Mouse (Mus musculus) embryonic facial prominence, embryonic 15.5 days (tissue): Measurements from ENCODE around the gene Vps26c. TPM values are rescaled to one million over a fixed set of nuclear protein-coding genes. Genes with fewer than 3 reads are reported as not detected.

Experiments used
- ATAC-seq: fragments of 200-750 bp; cut with Nextera tagmentation; 2 replicates; pipeline ENCODE4 v1.8.0; 2017; ENCODE audit warnings: low read depth, moderate TSS enrichment; ENCODE audit not compliant: insufficient number of reproducible peaks, low FRiP score, low TSS enrichment
- H3K27ac ChIP-seq: fragments of 300-500 bp; sonication (generic); replicated peaks from 2 replicates; pipeline ENCODE4 v1.5.1; 2015; ENCODE audit warnings: mild to moderate bottlenecking, inconsistent platforms
- H3K27me3 ChIP-seq: fragments of 300-500 bp; sonication (generic); 2 replicates; pipeline ENCODE4 v1.6.1; 2015; ENCODE audit warnings: inconsistent platforms
- H3K36me3 ChIP-seq: fragments of 300-500 bp; sonication (generic); 2 replicates; pipeline ENCODE4 v1.6.1; 2015; ENCODE audit warnings: mild to moderate bottlenecking, inconsistent platforms
- H3K4me1 ChIP-seq: fragments of 300-500 bp; sonication (generic); 2 replicates; pipeline ENCODE4 v1.6.1; 2015; ENCODE audit warnings: inconsistent platforms
- H3K4me2 ChIP-seq: fragments of 300-500 bp; sonication (generic); replicated peaks from 2 replicates; pipeline ENCODE4 v1.6.1; 2015; ENCODE audit warnings: mild to moderate bottlenecking, inconsistent platforms
- H3K4me3 ChIP-seq: fragments of 300-500 bp; sonication (generic); replicated peaks from 2 replicates; pipeline ENCODE4 v1.5.1; 2015; ENCODE audit warnings: mild to moderate bottlenecking, inconsistent platforms
- H3K9ac ChIP-seq: fragments of 300-500 bp; sonication (generic); 2 replicates; pipeline ENCODE4 v1.6.1; 2015; ENCODE audit warnings: inconsistent platforms
- H3K9me3 ChIP-seq: fragments of 300-500 bp; sonication (generic); replicated peaks from 2 replicates; pipeline ENCODE4 v1.6.1; 2016; ENCODE audit warnings: inconsistent platforms
- WGBS: fragments of 180-500 bp; shearing (Covaris S2); methylation state at CpG from one replicate; pipeline ENCODE4 v1.1.7; 2015; 5-methylcytosine and 5-hydroxymethylcytosine counted together
- polyA plus RNA-seq: library from polyadenylated mRNA; unstranded; fragments of >200 nt; fragmentation: Nextera tagmentation; extraction: Ambion mirVana; gene quantifications from 2 replicates; pipeline ENCODE4 v1.2.1, GENCODE M21; 2015

The Vps26c gene
- polyA plus RNA-seq: 55.8 and 56.1 TPM in 2 replicates

DNA sequence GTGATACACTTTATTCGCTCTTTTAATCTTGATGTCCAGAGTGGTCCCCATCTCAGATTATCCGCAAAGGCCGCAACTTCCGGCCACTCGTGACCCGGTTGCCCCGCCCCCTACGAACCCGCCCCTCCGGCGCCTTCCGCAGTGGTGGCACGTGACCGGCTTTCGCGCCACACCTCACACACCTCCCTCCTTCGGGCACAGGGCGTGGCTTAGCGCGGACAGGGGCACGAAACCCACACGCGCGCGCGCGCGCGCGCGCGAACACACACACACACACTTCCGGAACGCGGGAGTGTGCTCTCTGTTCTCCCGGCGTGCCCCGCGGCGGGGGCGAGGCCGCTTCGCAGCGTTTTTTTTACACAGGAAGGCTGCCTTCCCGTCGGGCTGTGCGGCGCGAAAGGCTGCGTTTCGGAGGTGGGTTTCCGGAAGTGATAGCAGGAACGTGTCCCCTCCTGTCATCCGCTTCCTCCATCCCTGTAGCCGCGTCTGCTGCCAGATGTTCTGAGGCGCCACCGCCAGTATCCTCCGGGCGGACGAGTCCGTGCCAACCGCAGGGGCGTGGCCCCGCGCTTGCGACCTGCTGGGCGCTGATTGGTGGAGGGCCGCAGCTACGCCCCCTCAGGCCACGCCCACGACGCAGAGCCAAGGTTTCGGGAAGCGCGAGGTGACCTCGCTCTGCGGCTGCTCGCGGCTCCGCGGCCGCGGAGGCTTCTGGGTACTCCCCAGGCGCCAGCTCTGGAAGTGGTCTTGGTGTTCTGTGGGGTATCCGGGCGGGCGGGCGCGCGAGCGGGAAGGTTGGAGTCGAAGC lies at the start of gene Vps26c:
TSS of gene Vps26c (minus strand) at position 487 of the 808 bp plus-strand sequence.
- Histone ChIP-seq H3K9ac (peak within 1 kb of the TSS; percentile 55), H3K4me1 (peaks cover 29% of the 10 kb centered on the region), H3K36me3 (no peaks in the 10 kb centered on the region), H3K9me3 (no peaks in the 10 kb centered on the region), H3K27me3 (no peaks in the 10 kb centered on the region), H3K4me2 (peak within 1 kb of the TSS; percentile 62), H3K4me3 (peak within 1 kb of the TSS; percentile 80), H3K27ac (peak within 1 kb of the TSS; percentile 96)
- ATAC-seq: peak; percentile 93
- WGBS: under 1% methylated on average over 93 of the region's 93 CpGs

DNA sequence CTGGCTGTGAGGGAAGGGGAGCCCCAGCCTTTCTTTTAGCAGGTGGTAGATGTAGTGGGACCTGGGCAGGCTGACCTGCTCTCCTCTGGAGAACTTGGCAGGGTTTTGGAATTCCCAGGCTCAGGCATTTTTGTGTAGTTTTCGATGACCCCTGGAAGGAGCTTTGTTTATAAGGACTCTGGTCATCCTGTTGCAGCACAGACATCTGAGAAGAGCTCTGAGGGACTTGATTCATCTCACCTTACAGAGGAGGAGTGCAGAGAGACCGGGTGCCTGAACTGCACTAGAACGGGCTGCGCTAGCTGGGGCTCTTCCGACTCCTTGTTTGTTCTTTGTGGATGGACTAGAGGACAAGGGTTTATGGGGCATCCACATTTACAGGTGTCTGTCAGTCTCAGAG lies 49.1 kb upstream of the Vps26c start:
- H3K9ac ChIP-seq: no peak overlapping the region
- no peak overlapping the region for H3K27ac ChIP-seq
- H3K36me3 ChIP-seq: no peaks in the 10 kb centered on the region
- no peaks in the 10 kb centered on the region for H3K9me3 ChIP-seq
- H3K27me3 ChIP-seq: no peaks in the 10 kb centered on the region
- H3K4me3 ChIP-seq: no peak overlapping the region
- ATAC-seq: no peak
- 64% methylated on average over 5 of the region's 5 CpGs for WGBS
- peaks cover 53% of the 10 kb centered on the region for H3K4me1 ChIP-seq
- no peak overlapping the region for H3K4me2 ChIP-seq

DNA sequence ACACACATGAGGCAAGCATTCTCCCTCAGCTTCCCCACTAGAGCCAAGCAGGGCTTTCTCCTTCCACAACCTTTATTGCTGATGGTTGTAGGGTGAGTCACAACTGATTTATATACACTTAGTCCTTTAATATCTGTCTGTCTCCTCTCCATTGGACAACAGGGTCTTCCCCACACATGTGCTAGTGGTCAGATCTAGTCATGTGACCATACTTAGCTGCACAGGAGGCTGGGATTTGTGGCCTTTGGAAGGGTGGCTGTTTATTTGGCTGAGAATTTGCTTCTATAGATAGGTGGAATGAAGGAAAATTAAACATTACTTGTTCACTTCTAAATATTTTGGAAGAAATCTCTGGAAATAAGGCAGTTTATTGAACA lies 48.1 kb upstream of the Vps26c start:
- Histone ChIP-seq H3K36me3 (no peaks in the 10 kb centered on the region), H3K4me2 (no peak overlapping the region), H3K9me3 (no peaks in the 10 kb centered on the region), H3K27me3 (no peaks in the 10 kb centered on the region), H3K9ac (no peak overlapping the region), H3K4me3 (no peak overlapping the region), H3K4me1 (peaks cover 46% of the 10 kb centered on the region), H3K27ac (no peak overlapping the region)
- no peak for ATAC-seq

GRCm38 (mm10) chr16:94574025-94574717 lies 47.5 kb upstream of the Vps26c start:
- Histone ChIP-seq H3K27me3 (no peaks in the 10 kb centered on the region), H3K9me3 (no peaks in the 10 kb centered on the region), H3K4me3 (no peak overlapping the region), H3K4me1 (peaks cover 42% of the 10 kb centered on the region), H3K4me2 (no peak overlapping the region), H3K36me3 (no peaks in the 10 kb centered on the region), H3K27ac (no peak overlapping the region), H3K9ac (no peak overlapping the region)
- WGBS: 85% methylated on average over 3 of the region's 3 CpGs
- no peak for ATAC-seq

DNA sequence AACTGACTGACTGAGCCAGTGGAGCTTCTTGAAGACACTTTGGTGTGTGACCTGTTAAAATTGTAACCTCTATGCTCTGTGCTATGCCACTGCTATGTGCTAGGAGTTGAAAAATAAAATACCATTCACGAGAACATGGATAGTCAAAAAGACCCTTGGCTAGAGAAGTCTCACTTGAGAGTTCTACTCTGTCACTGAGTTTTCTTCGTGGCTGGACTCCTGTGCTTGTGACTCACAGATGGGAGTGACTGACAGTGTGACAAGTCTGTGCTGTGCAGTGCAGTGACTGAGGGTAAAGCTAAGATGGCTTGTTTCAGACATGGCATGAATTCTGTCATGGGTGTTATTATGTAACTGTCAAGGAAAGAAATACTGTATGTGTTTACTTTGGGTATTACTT lies 45.8 kb upstream of the Vps26c start:
- ATAC-seq: no peak
- WGBS: 25% methylated on average over 2 of the region's 2 CpGs
- H3K4me3 ChIP-seq: no peak overlapping the region

GRCm38 (mm10) chr16:94571111-94571993 lies 44.7 kb upstream of the Vps26c start:
- H3K9me3 ChIP-seq: no peaks in the 10 kb centered on the region
- H3K27ac ChIP-seq: peak overlapping the region; percentile 100
- H3K4me1 ChIP-seq: peaks cover 29% of the 10 kb centered on the region
- no peaks in the 10 kb centered on the region for H3K36me3 ChIP-seq
- no peak for ATAC-seq
- H3K4me2 ChIP-seq: peak overlapping the region; percentile 57
- H3K4me3 ChIP-seq: peak overlapping the region; percentile 93
- 22% methylated on average over 10 of the region's 10 CpGs for WGBS
- no peaks in the 10 kb centered on the region for H3K27me3 ChIP-seq
- H3K9ac ChIP-seq: peak overlapping the region; percentile 99

More for the DNA sequence above, 45.8 kb upstream of the Vps26c start:
- Histone ChIP-seq H3K27me3 (no peaks in the 10 kb centered on the region), H3K9me3 (no peaks in the 10 kb centered on the region), H3K27ac (no peak overlapping the region), H3K4me2 (peak overlapping the region; percentile 17), H3K9ac (no peak overlapping the region), H3K4me1 (peaks cover 29% of the 10 kb centered on the region), H3K36me3 (no peaks in the 10 kb centered on the region)

DNA sequence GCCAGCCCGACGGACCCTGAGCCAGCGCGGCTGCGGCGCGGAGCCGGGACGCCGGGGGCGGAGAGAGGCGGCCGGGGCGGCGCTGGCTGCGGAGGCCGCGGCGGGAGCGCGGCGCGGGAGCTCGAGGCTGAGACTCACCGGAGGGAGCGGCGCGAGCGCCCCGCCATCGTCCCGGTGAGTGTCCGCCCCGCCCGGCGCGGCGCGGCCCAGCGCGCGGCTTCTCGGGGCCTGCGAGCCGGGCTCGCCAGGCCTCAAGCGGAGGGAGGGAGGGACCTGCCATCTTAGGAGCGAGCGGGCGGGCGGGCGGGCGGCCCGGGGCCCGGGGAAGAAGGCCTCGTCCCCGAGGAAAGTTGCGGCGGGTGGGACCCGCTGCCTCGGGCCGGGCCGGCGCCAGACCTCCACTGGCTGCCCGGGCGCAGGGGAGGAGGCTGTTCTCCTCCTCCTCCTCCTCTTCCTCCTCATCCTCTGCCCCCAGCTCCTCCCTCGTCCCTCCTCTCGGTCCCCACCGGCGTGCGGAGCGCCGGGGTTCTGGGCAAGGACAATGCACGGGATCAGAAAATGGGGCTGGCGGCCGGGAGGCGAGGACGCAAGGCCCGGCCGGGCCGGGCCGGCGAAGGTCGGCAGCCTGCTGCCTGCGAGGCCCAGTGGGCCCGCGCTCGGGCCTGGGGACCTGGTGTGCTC lies 43.9 kb upstream of the Vps26c start:
- WGBS: under 1% methylated on average over 68 of the region's 88 CpGs
- Histone ChIP-seq H3K27ac (peak overlapping the region; percentile 100), H3K9me3 (no peaks in the 10 kb centered on the region), H3K4me2 (peak overlapping the region; percentile 57), H3K27me3 (no peaks in the 10 kb centered on the region), H3K4me3 (peak overlapping the region; percentile 93), H3K9ac (peak overlapping the region; percentile 99), H3K4me1 (peaks cover 24% of the 10 kb centered on the region), H3K36me3 (no peaks in the 10 kb centered on the region)
- peak; percentile 4; the same call in 1 of the 2 replicates for ATAC-seq

DNA sequence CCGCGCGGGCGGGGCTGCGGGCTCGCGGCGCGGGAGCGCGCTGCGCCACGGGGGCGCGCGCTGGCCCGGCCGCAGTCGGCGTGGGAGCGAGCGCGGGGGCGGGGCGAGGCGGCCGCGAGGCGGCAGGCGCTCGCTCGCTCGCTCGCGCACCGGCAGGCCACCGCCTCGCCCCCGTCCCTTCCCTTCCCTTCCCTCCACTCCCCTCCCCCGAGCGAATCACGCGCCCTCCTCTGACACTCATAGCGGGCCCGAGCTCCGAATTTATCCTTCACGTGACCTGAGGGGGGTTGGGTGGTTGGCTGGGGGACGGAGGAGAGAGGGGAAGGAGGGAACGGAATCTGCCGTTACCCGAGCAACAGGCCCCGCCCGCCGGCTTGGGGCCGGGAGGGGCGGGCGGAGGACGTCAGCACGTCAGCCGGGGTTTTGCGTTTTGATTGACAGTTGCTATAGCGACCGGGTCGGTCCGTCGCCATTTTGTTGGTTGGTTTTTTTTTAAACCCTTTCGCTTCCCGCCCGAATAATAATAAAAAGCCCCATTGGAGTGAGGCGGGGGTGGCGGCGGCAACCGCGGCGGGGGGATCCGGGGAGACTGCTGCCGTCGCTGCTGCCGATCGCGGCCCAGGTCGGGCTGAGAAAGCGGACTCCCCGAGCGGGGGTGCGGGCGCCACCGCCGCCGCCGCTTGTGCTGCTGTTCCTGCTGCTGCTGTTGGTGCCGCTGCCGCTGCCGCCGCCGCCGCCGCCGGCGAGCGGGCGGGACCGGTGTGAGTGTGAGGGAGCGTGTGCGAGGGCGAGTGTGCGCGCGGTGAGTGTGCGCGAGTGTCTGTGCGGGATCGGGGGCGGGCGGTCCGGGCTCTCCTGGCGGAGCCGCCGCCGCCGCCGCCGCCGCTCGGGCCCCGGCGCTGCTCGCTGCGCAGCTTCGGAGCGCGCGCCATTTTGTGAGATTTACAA lies 42.9 kb upstream of the Vps26c start, which contains the start of gene Dyrk1a:
TSS of gene Dyrk1a (plus strand) at position 782 of the 948 bp plus-strand sequence.
- peaks cover 19% of the 10 kb centered on the region for H3K4me1 ChIP-seq
- H3K4me3 ChIP-seq: peak within 1 kb of the TSS; percentile 93
- H3K36me3 ChIP-seq: no peaks in the 10 kb centered on the region
- H3K4me2 ChIP-seq: peak within 1 kb of the TSS; percentile 57
- no peaks in the 10 kb centered on the region for H3K27me3 ChIP-seq
- peak; percentile 95 for ATAC-seq
- H3K27ac ChIP-seq: peak within 1 kb of the TSS; percentile 100
- under 1% methylated on average over 112 of the region's 133 CpGs for WGBS
- no peaks in the 10 kb centered on the region for H3K9me3 ChIP-seq
- peak within 1 kb of the TSS; percentile 99 for H3K9ac ChIP-seq

- WGBS: 2% methylated on average over 44 of the region's 53 CpGs
- Histone ChIP-seq H3K36me3 (no peaks in the 10 kb centered on the region), H3K4me1 (peaks cover 16% of the 10 kb centered on the region), H3K9me3 (no peaks in the 10 kb centered on the region), H3K27ac (peak overlapping the region; percentile 100), H3K4me2 (peak overlapping the region; percentile 50), H3K9ac (peak overlapping the region; percentile 60), H3K27me3 (no peaks in the 10 kb centered on the region), H3K4me3 (peak overlapping the region; percentile 93)
- no peak; the same call in 1 of the 2 replicates for ATAC-seq
Observed at GRCm38 (mm10) chr16:94568335-94569228, 42.0 kb upstream of the Vps26c start.
